Mouse (Mus musculus) gastrocnemius, adult 2 months (tissue): ENCODE results near the gene Nek7. TPM values are rescaled to one million over a fixed set of nuclear protein-coding genes. Genes with fewer than 3 reads are reported as not detected.

Experiments
- DNase-seq: peaks from one replicate; pipeline ENCODE4 v3.0.0; 2022
- H3K27ac ChIP-seq: fragments of 200-600 bp; 2 replicates; pipeline ENCODE4 v1.8.1; 2022; ENCODE audit warnings: mild to moderate bottlenecking
- H3K4me3 ChIP-seq: fragments of 200-600 bp; 2 replicates; pipeline ENCODE4 v1.8.1; 2022; ENCODE audit warnings: mild to moderate bottlenecking, moderate library complexity
- CTCF ChIP-seq: fragments of 200-600 bp; IDR thresholded peaks from 2 replicates; pipeline ENCODE4 v1.8.1; 2022; ENCODE audit warnings: antibody characterized with exemption, mild to moderate bottlenecking, moderate library complexity
- intact Hi-C: fragments of 180-260 bp; cut with DNase I; formaldehyde crosslinking; loops from one replicate; pipeline ENCODE4 v1.15.1; 2025
- total RNA-seq, 2 experiments: library from RNA; stranded (reverse); gene quantifications; 2 replicates each; pipeline ENCODE4 v1.2.3; 2021

The Nek7 gene
- total RNA-seq, 2 experiments from 2014 or later: 97.8 to 113 TPM

DNA sequence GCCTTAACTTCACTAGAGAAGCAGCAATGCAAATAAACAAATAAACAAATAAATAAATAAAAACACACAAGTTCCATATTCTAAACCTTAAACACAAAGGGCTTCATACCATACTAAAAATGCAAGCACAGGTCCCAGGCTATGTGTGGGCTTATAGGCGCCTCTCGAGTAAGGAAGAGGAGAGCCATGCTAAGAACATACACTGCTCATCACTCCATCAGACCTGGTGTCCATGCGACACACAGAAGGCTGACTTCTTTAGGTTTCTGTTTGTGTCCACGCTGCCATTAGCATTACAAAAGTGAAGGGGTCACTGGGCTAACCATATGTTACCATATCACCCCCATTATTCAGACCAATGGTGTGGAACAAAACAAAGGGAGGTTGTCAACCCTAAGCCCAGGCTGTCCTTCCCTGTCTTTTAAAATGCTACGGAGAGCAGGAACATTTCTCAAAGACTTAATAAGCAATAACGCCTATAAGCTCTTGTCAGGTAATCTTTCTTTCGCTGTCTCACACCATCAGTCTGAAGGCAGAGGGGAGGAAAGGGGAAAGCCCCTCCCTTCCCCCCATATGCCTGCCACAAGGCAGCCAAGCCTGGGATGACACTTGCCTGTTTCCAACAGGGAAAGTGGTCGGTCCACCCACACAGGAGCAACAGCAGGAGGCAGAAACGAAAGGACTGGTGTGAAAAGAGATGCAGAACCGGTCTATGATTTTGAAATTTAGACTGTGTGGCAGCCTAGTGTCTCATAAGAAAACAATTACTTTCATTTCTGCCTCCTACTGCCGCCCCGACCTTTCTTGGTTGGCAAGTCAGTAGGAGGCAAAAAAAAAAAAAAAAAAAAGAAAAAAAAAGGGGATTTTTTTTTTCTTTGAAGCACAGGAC lies 60.5 kb downstream of the Nek7 start:
- intact Hi-C loops: loop anchor here (5.0 to 10.0 kb wide), 2 partner anchors 193 to 235 kb away; no protein-coding TSS in a partner anchor
- Histone ChIP-seq H3K27ac (peak overlapping the region; percentile 6; the same call in 1 of the 2 replicates), H3K4me3 (no peak overlapping the region)
- no peak for DNase-seq
- no peak for TF ChIP-seq CTCF

DNA sequence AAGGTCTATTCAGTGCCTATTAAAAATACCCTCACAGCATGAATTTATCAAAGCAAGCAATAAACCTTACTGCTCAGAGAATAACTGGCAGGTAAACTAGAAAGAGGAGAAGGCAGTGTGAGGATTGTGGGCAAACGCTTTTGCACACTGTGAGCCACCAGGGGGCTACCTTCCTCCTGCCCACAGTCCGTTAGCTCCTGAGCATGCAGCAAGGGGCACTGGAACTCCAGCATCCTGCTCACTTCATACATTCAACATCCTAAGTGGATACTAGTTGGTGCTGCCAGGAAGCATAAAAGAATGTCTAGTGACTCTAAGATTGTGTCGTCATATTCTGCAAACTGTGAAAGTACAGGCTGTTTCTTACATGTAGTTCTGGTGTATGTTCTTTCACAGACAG lies 61.6 kb downstream of the Nek7 start:
- Histone ChIP-seq H3K4me3 (no peak overlapping the region), H3K27ac (no peak overlapping the region)
- TF ChIP-seq CTCF: peak; percentile 69
- intact Hi-C loops: loop anchor here (1.0 to 10.0 kb wide), 3 partner anchors 80 to 234 kb away; no protein-coding TSS in a partner anchor
- DNase-seq: peak; percentile 38

DNA sequence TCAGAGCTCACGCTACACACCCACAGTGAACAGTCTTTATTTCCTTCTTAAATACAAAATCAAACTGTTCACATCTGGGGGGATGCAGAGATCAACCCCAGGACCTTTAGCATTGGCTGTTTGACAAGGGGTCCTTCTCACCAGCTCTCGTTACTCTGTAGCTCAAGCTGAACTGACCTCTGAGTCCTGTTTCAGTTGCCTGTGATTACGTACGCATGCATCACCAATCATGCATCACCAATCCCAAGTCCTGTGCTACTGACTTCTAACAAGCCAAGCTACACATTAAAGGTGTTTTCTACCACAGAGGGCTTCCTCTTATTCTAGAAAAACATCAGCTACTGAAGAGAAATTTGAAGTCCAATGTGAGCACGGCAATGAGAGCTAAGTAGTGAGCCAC lies 65.0 kb downstream of the Nek7 start:
- Histone ChIP-seq H3K27ac (no peak overlapping the region), H3K4me3 (no peak overlapping the region)
- no peak for DNase-seq
- intact Hi-C loops: loop anchor here (5.0 to 10.0 kb wide), 2 partner anchors 197 to 230 kb away; no protein-coding TSS in a partner anchor
- TF ChIP-seq CTCF: no peak

DNA sequence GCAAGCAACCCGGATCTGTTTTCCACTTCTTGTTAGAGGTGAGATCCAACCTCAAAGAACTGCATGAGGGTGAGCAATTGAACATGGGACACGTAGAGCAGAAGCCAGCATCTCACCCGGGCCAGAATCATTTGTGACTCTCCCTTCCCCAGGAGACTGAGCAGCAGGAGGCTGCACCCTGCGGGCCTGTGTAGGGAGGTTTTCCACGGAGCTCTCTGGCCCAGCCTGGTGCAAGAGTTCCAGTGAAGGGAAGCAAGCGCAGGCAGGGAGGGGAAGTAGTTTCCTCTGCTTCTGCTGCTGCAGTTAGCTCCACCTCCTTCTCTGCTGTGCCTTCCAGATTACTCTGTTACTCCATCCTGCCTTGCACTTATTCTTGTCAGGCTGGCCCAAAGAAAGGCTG lies 69.8 kb downstream of the Nek7 start:
- peak overlapping the region; percentile 57 for H3K4me3 ChIP-seq
- intact Hi-C loops: loop anchor here (10.0 kb wide), 1 partner anchor 225 kb away; no protein-coding TSS in a partner anchor
- H3K27ac ChIP-seq: peak overlapping the region; percentile 48
- peak; percentile 63 for DNase-seq
- no peak for TF ChIP-seq CTCF

DNA sequence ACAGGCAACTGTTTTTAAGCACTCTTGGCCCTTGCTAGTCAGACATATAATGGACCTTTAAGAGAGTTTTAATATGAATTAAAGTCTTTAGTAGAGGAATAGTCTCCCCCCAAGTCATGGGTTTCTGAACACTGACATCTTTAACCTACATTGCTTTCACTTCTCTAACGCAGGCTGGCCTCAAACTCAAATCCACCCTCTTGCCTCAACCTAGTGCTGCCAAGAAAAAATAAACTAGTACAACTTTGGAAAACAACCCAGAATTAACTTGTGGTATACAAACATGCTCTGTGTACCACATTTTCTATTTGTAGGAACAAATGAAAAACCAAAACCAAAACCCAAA lies 77.8 kb downstream of the Nek7 start:
- TF ChIP-seq CTCF: no peak
- H3K4me3 ChIP-seq: peak overlapping the region; percentile 37
- peak overlapping the region; percentile 64 for H3K27ac ChIP-seq
- intact Hi-C loops: no loop called here
- DNase-seq: no peak

DNA sequence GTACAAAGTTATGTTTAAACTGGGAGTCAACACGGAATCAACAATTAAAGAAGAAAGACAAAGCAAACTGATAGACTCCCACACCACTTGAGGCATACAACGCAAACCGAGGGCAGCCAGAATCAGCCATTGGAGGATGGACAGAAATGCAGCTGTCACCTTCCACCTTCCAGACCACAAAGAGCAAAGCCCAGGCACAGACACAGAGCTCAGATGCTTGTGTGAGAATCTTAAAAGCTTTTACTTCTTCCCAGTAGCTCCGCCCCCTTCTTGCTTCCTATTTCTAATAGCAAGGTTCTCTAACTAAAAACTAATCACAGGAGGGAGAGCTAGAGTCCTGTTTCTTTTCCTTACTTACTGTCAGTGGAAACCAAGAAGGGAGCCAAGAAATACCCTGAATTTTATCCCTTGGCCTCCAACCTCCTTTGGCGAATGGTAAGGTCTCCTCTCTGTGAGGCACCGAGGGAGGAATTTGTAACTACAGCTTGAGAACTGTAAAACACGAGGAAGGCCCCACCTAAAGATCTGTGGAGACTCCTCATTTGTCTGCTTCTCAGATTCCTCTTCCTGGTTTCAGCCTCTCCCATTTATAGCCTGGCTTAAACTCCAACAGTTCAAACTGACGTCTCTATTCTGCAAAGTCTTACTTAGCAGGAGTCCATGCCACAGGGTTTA lies 78.3 kb downstream of the Nek7 start:
- intact Hi-C loops: no loop called here
- DNase-seq: no peak
- Histone ChIP-seq H3K27ac (peak overlapping the region; percentile 64), H3K4me3 (peak overlapping the region; percentile 37)
- TF ChIP-seq CTCF: no peak

DNA sequence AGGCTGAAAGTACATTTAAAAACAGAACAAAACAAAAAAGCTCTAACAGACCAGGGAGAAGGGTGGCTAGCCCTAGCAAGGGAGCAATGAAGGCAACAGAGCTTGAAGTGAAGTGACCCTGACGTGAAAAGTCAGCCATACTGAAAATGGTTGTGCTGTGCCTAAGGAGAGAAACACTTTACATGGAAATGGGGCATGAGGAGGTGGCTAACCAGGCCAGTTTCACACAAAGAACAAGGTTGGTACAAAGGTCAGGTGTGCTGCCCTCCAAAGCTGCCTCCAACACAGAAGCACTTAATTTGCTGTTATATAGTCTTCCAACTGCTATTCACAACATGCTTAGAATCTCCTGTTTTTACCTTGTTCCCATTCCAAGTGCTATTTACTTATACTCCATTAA lies 80.2 kb downstream of the Nek7 start:
- intact Hi-C loops: no loop called here
- no peak for TF ChIP-seq CTCF

DNA sequence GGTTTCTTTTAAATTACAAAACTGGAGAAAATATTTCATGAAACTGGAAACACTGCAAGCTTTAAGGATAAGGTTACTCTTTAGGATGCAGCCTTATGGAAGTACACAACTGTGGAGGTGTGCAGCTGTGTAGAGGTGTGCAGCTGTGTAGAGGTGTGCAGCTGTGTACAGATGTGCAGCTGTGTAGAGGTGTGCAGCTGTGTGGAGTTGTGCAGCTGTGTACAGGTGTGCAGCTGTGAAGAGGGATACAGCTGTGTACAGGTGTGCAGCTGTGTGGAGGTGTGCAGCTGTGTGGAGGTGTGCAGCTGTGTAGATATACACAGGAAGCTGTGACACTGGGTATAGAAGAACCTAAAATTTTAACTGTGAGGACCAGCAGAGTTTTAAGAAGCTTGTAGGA lies 81.7 kb downstream of the Nek7 start:
- no peak overlapping the region for H3K4me3 ChIP-seq
- TF ChIP-seq CTCF: no peak
- DNase-seq: no peak
- intact Hi-C loops: no loop called here
- H3K27ac ChIP-seq: no peak overlapping the region

More for the DNA sequence above, 80.2 kb downstream of the Nek7 start:
- no peak overlapping the region for H3K4me3 ChIP-seq
- no peak for DNase-seq
- H3K27ac ChIP-seq: no peak overlapping the region

DNA sequence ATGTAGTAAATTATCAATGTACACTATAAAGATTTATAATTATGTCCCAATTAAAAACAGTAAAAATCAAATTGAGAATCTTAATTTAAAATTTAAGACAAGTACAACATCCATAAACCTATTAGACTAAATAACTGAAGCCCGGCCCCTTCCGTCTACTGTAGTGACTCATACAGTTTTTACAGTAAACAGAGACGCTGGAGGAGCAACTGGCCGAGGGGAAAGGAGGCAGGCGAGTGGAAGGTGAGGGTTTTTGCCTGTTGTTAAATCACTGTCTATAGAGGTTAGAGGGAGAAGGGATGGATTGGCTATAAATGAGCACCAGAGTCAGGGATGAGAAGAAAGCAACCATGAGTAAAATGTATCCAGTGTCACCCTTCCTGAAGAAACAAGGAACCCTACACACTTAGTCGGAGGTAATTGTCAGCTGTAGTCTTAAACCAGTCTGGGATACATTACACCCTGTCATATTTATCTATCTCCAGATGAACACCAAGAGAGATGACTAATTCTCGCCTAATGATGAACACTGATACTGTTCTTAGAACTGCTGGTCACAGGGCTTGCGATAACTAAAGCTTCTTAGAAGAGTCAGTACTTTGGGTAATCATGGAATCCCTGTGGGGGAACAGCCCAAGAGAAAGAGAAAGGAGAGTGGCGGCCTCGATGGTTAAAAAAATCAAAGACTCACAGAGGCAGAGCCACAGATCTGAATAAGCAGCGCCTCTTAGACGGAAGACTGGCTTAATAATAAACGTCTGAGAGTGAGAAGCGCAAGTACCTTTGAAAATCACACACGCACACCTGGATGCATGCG lies 84.0 kb downstream of the Nek7 start:
- intact Hi-C loops: no loop called here
- no peak for TF ChIP-seq CTCF
- H3K4me3 ChIP-seq: no peak overlapping the region
- no peak overlapping the region for H3K27ac ChIP-seq
- DNase-seq: no peak

DNA sequence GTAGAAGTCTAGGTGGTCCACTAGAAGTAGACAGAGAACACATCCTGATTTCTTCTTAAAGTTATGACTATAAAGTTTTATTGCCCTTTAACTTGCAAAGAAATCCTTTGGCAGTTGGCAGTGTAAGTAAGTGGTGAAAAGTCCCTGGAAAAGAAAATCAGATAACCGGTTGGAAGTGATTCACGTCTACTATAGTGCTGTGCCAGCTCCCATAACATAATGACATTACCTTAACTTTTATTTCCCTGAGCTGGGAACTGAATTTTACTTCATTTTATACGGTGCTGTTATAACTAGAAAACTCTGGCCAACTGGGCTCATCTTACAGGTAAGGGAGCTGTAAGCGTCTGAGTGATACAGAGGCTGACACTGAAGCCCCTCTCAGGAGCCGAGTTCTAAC lies 89.3 kb downstream of the Nek7 start:
- TF ChIP-seq CTCF: no peak
- no peak for DNase-seq
- intact Hi-C loops: no loop called here
- H3K27ac ChIP-seq: no peak overlapping the region
- H3K4me3 ChIP-seq: no peak overlapping the region

DNA sequence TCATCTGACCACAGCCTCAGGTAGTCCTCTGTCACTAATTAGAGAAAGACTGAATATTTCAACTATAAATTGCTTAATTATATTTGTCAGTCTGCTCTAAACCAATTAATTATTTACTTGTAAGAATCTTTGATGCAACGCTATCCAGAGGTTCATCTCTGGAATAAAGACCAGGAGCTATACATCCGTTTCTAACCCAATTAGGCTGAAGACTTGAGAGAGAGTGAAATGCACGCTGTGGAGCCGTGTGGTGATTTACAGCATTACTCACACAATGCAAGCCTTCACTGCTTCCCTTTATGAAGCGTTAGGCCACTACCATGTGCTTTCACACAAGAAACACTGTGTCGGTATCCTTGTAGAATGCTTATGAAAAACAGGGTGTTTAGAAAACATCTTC lies 96.0 kb downstream of the Nek7 start:
- no peak for DNase-seq
- no peak for TF ChIP-seq CTCF
- no peak overlapping the region for H3K4me3 ChIP-seq
- intact Hi-C loops: no loop called here
- H3K27ac ChIP-seq: no peak overlapping the region

DNA sequence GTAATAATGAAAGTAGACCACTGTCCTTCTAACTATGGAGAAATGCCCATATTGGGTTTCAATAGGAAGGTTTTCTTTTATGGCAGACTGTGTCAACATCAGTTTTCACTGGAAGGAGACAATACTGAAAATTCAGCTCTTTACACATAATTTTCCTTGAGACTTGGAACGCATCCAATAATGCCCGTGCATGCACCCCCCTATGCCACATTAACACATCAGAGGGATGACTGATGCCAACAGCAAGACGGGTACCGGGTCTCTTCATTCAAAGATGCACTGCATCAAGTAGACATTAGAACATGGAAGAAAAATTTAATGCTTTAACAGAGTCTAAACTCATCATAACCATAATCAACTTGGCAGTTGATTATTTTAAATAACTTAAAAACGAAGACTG lies 101.7 kb downstream of the Nek7 start:
- no peak for DNase-seq
- Histone ChIP-seq H3K27ac (no peak overlapping the region), H3K4me3 (no peak overlapping the region)
- intact Hi-C loops: no loop called here
- TF ChIP-seq CTCF: no peak
